Mouse (Mus musculus) adrenal gland, postnatal 14 days (tissue): ENCODE data around the gene Csf2. TPM values are rescaled to one million over a fixed set of nuclear protein-coding genes. Genes with fewer than 3 reads are reported as not detected.

Source experiments
- total RNA-seq: library from RNA; stranded (reverse); gene quantifications from 2 replicates; pipeline ENCODE4 v1.2.3, GENCODE M21; 2021

The Csf2 gene
- total RNA-seq, 1 experiment from 2014 or later, result not detected

Other genes starting within 250 kb of the Csf2 start
- gene Slc22a4, start 221.6 kb downstream of the Csf2 start, total RNA-seq, result 3.5 and 7.2 TPM in 2 replicates
- 12.6 and 15.0 TPM in 2 replicates for gene Pdlim4, start 180.7 kb downstream of the Csf2 start, total RNA-seq
- 24.3 and 28.3 TPM in 2 replicates for gene P4ha2, start 149.6 kb downstream of the Csf2 start, total RNA-seq
- not detected in 2 replicates for gene Il3, start 17.6 kb upstream of the Csf2 start, total RNA-seq
- gene Acsl6, start 54.1 kb upstream of the Csf2 start, total RNA-seq, result 2.9 and 3.3 TPM in 2 replicates
- not detected in 2 replicates for gene Meikin, start 121.0 kb upstream of the Csf2 start, total RNA-seq
- 27.5 and 27.8 TPM in 2 replicates for gene Fnip1, start 188.5 kb upstream of the Csf2 start, total RNA-seq